Mouse (Mus musculus) kidney, adult 2 months (tissue): ENCODE data around the gene Bmp7. TPM values are rescaled to one million over a fixed set of nuclear protein-coding genes. Genes with fewer than 3 reads are reported as not detected.

Experiments used
- DNase-seq: peaks from one replicate; pipeline ENCODE4 v3.0.0; 2021
- H3K27ac ChIP-seq: fragments of 200-500 bp; 2 replicates; pipeline ENCODE4 v1.5.1; 2012; ENCODE audit warnings: low read depth, low read length, control low read depth, inconsistent platforms; ENCODE audit not compliant: insufficient read depth
- H3K27me3 ChIP-seq: fragments of 200-500 bp; replicated peaks from 2 replicates; pipeline ENCODE4 v1.6.1; 2012; ENCODE audit warnings: mild to moderate bottlenecking, moderate library complexity, low read length, inconsistent platforms; ENCODE audit not compliant: control insufficient read depth, insufficient read depth
- H3K36me3 ChIP-seq: fragments of 200-500 bp; 2 replicates; pipeline ENCODE4 v1.6.1; 2012; ENCODE audit warnings: mild to moderate bottlenecking, moderate library complexity, low read length, inconsistent platforms; ENCODE audit not compliant: control insufficient read depth, insufficient read depth
- H3K4me1 ChIP-seq: fragments of 200-500 bp; 2 replicates; pipeline ENCODE4 v1.6.1; 2011; ENCODE audit warnings: low read length; ENCODE audit not compliant: control insufficient read depth, insufficient read depth
- H3K4me3 ChIP-seq: fragments of 200-500 bp; 2 replicates; pipeline ENCODE4 v1.5.1; 2011; ENCODE audit warnings: mild to moderate bottlenecking, low read depth, low read length, control low read depth; ENCODE audit not compliant: insufficient read depth
- CTCF ChIP-seq: fragments of 200-500 bp; conservative IDR thresholded peaks from 2 replicates; pipeline ENCODE4 v1.5.1; 2011; ENCODE audit warnings: low read depth, mild to moderate bottlenecking, control low read depth, low read length, moderate library complexity, mixed read lengths; ENCODE audit not compliant: insufficient read depth, insufficient read length
- POLR2A ChIP-seq: fragments of 200-500 bp; IDR thresholded peaks from one replicate; pipeline ENCODE4 v1.6.1; 2011; ENCODE audit warnings: low read depth, low read length, control low read depth
- WGBS: fragments of 180-500 bp; shearing (Covaris S2); methylation state at CpG from one replicate; pipeline ENCODE4 v1.1.7; 2018; 5-methylcytosine and 5-hydroxymethylcytosine counted together
- polyA plus RNA-seq: library from polyadenylated mRNA; depleted of rRNA; stranded (reverse); fragments of >200 nt; gene quantifications from 2 replicates; pipeline ENCODE4 v1.2.3, GENCODE M21; 2012

Gene Bmp7
- polyA plus RNA-seq, 1 experiment, result 47.6 TPM

DNA sequence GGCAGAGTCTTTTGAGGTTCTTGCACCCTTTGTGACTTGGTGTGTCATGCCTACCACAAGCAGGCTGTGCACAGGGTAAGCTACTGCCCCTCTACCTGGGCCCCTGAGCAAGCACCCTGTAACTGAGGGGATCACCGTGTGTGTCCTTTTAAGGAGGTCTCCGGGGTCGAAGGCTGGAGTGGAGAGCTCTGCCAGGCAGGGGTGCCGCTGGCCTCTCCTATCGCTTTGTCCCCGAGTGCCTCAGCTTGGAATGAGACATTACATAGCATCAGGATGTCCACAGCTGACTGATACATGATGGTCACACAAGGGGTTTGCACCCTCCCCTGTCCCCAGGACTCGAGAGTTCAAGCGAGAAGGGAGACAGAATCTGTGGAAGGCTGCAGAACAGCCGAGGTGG, 96.2 kb downstream of the Bmp7 start:
- no peak overlapping the region for H3K27ac ChIP-seq
- no peaks in the 10 kb centered on the region for H3K27me3 ChIP-seq
- H3K4me3 ChIP-seq, result no peak overlapping the region
- H3K36me3 ChIP-seq, result no peaks in the 10 kb centered on the region
- DNase-seq, result no peak
- no peak for TF ChIP-seq POLR2A
- no peak for TF ChIP-seq CTCF
- 87% methylated on average over 9 of the region's 9 CpGs for WGBS
- peaks cover 5% of the 10 kb centered on the region; the same call in 1 of the 2 replicates for H3K4me1 ChIP-seq

DNA sequence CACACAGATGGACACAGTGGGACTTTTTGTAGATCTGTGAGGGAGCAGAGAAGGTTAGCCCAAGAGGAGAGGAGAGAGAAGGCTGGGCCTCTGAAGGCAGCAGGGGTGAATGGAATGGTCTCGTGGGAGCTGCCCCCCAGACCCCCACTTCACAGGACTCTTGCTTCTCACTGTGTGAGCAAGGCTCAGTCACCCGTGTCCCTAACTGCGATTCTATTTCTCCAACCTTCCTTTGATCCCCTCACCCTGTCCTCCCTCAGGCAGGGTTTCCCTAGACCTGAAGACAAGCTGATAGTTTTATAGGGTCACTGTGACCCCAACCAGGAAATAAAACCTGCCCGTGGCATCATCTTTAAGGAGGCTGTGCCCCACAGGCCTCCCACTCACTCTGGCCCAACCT, 97.8 kb downstream of the Bmp7 start:
- TF ChIP-seq CTCF (no peak), POLR2A (no peak)
- H3K4me1 ChIP-seq, result peaks cover 5% of the 10 kb centered on the region; the same call in 1 of the 2 replicates
- no peaks in the 10 kb centered on the region for H3K27me3 ChIP-seq

DNA sequence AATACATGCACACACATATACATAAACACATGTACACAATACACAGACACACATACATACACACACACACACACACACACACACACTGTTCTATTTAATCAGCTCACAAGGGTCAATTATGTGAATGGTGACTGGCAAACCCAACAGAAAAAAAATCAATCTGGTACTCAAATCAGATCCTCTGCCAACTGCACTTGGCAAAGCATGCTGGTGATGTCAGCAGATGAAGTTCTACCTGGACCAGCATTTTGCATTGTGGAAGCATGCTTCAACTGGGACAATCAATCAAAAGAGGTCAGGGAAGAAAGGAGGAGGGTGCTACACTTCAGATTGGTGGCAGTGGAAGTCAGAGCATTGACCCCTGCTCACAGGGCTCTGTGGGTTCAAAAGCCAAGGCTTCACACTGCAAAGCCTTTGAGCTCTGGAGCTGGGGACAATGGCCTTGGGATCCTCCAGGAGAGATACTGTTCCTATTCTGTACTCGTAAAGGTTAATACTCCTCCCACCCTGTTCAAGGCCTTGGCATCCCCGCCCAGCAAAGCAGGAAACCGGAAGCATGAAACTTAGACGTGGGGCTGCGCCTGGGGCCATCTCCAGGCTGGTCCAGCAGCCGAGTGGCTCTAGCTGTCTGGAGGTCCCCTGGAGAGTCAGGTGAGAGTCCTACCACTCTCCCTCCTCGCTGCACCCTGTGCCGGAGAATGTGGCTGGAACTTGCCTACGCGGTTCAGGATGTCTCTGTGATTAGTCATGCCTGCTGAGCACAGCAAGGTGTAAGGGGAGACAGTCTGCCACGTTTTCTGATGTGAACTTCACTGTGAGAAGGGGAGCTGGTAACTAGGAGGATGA, 99.0 kb downstream of the Bmp7 start:
- DNase-seq, result peak; percentile 18
- WGBS, result 29% methylated on average over 11 of the region's 11 CpGs
- Histone ChIP-seq H3K4me3 (no peak overlapping the region), H3K36me3 (no peaks in the 10 kb centered on the region), H3K27ac (no peak overlapping the region), H3K4me1 (peaks cover 5% of the 10 kb centered on the region; the same call in 1 of the 2 replicates), H3K27me3 (no peaks in the 10 kb centered on the region)
- TF ChIP-seq CTCF (no peak), POLR2A (no peak)

More for the DNA sequence above, 97.8 kb downstream of the Bmp7 start:
- Histone ChIP-seq H3K4me3 (no peak overlapping the region), H3K36me3 (no peaks in the 10 kb centered on the region), H3K27ac (no peak overlapping the region)
- no peak for DNase-seq
- WGBS, result 49% methylated on average over 4 of the region's 4 CpGs

DNA sequence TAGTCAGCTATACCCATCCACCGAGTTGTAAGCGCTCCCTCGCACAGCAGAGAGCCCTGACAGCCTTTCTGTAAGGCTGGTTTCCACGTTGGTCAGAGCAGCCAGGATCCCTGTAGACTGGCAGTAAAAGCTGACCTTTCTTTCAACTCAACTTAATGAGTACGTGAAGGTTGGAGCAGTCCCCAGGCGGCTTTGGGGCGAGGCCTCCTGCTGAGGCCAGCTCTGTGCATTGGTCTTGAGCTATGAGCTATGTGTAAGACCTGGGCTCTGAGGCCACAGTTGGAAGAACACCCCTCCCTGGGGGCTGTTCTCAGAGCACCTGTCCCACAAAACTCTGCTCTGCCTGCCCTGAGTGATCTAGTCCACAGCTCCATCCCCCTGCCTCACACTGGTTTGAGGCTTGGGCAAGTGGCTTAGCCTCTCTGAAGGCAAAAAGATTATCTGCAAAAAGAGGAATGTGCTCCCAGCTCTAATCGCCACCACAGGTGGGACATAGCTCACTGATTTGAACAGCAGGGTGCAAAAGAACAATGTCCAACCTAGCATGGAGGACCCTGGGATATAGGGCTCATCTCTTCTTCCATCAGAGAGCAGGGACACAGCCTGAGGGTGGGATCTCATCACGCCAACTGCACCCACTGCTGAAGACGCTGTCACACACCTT, 100.7 kb downstream of the Bmp7 start:
- peak overlapping the region; percentile 17; the same call in 1 of the 2 replicates for H3K27ac ChIP-seq
- H3K4me1 ChIP-seq, result no peaks in the 10 kb centered on the region
- DNase-seq, result peak; percentile 54
- no peak overlapping the region for H3K4me3 ChIP-seq
- 37% methylated on average over 10 of the region's 10 CpGs for WGBS
- TF ChIP-seq POLR2A, result no peak
- no peak for TF ChIP-seq CTCF
- no peaks in the 10 kb centered on the region for H3K36me3 ChIP-seq
- no peaks in the 10 kb centered on the region for H3K27me3 ChIP-seq

DNA sequence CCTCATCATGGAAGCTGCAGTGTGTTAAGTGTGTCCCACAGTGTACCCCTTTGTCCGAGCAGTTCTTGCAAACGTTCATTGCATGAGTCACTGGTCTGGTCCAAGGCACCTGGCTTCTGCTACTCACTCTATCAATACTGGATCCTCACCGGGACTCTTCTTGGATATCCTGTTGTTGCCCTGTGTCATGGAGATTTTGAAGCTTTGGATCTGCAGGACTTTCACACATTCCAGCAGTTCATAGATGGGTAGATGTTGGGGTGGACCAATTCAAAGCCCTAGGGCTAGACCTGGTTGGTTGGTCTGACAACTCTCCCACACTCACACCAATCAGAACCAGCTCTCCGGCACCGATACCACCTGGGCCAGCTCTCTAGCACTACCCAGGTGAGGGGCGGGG, 103.6 kb downstream of the Bmp7 start:
- Histone ChIP-seq H3K27me3 (no peaks in the 10 kb centered on the region), H3K4me1 (no peaks in the 10 kb centered on the region), H3K27ac (no peak overlapping the region), H3K4me3 (no peak overlapping the region), H3K36me3 (no peaks in the 10 kb centered on the region)
- DNase-seq, result no peak
- WGBS, result 81% methylated on average over 6 of the region's 6 CpGs
- TF ChIP-seq POLR2A (no peak), CTCF (no peak)

DNA sequence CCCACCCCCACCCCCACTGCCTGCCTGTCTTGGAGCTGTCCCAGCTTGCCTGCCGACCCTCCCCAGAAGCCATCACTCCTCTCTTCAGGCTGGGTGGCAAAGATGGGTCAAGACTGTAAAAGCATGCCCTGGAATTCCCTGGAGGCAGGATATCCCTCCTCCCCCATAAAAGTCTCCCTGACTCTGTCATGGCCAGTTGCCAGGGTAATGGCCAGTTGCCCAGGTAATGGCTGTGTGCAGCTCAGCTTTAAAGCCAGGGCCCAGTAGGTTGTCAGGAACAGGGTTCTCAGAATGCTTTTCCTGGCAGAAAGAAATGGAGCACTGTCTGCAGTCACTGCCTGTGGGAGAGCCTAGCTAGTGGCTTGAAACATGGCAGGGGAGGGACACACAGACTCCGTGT, 106.9 kb downstream of the Bmp7 start:
- Histone ChIP-seq H3K27me3 (no peaks in the 10 kb centered on the region), H3K36me3 (no peaks in the 10 kb centered on the region), H3K4me1 (no peaks in the 10 kb centered on the region), H3K27ac (no peak overlapping the region), H3K4me3 (no peak overlapping the region)
- peak; percentile 91 for DNase-seq
- TF ChIP-seq CTCF (no peak), POLR2A (no peak)
- WGBS, result 16% methylated on average over 2 of the region's 2 CpGs

DNA sequence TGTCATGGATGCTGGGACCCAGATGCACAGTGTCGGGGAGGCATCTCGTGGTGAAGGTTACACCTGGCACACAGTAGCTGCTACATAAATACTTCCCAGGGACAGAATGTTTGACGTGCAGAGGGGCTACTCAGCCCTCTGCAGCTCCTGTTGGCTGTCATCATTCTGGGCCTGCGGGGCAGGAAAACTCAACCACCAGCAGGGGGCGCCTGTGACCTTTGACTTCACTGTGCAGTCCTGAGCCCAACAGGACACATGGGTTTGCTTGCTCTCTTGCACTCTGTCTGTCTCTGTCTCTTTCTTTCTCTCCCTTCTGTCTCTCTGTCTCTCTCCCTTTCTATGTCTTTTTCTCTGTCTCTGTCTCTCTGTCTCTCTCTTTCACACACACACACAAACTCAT, 108.4 kb downstream of the Bmp7 start:
- H3K36me3 ChIP-seq, result no peaks in the 10 kb centered on the region
- no peak overlapping the region for H3K4me3 ChIP-seq
- DNase-seq, result peak; percentile 78
- H3K27me3 ChIP-seq, result no peaks in the 10 kb centered on the region
- no peak for TF ChIP-seq POLR2A
- TF ChIP-seq CTCF, result peak; percentile 73
- H3K4me1 ChIP-seq, result no peaks in the 10 kb centered on the region
- WGBS, result 15% methylated on average over 5 of the region's 5 CpGs
- no peak overlapping the region for H3K27ac ChIP-seq
